Mouse (Mus musculus) forebrain, embryonic 11.5 days (tissue): Measurements from ENCODE around the gene Gcnt4. TPM values are rescaled to one million over a fixed set of nuclear protein-coding genes. Genes with fewer than 3 reads are reported as not detected.

ENCODE experiments used
- ATAC-seq: fragments of 200-750 bp; cut with Nextera tagmentation; replicated peaks from 2 replicates; pipeline ENCODE4 v1.8.0; 2017; ENCODE audit warnings: moderate TSS enrichment; ENCODE audit not compliant: low FRiP score
- DNase-seq: peaks from one replicate; pipeline ENCODE4 v3.0.0-alpha.2; 2017; ENCODE audit warnings: low spot score
- H3K27ac ChIP-seq: fragments of 300-500 bp; sonication (generic); 2 replicates; pipeline ENCODE4 v1.5.1; 2014; ENCODE audit warnings: low read depth, low read length
- H3K27me3 ChIP-seq: fragments of 300-500 bp; sonication (generic); 2 replicates; pipeline ENCODE4 v1.6.1; 2014; ENCODE audit warnings: mild to moderate bottlenecking, low read length, mixed read lengths; ENCODE audit not compliant: control insufficient read depth, insufficient read depth
- H3K36me3 ChIP-seq: fragments of 300-500 bp; sonication (generic); 2 replicates; pipeline ENCODE4 v1.6.1; 2014; ENCODE audit warnings: mild to moderate bottlenecking, low read length, moderate library complexity, mixed read lengths; ENCODE audit not compliant: control insufficient read depth, insufficient read depth
- H3K4me1 ChIP-seq: fragments of 300-500 bp; sonication (generic); replicated peaks from 2 replicates; pipeline ENCODE4 v1.6.1; 2014; ENCODE audit warnings: low read length, mixed read lengths; ENCODE audit not compliant: control insufficient read depth, insufficient read depth
- H3K4me2 ChIP-seq: fragments of 300-500 bp; sonication (generic); 2 replicates; pipeline ENCODE4 v1.6.1; 2014; ENCODE audit warnings: low read depth, mild to moderate bottlenecking, low read length, moderate library complexity, mixed read lengths; ENCODE audit not compliant: severe bottlenecking
- H3K4me3 ChIP-seq: fragments of 300-500 bp; sonication (generic); 2 replicates; pipeline ENCODE4 v1.5.1; 2014; ENCODE audit warnings: low read depth, low read length
- H3K9ac ChIP-seq: fragments of 300-500 bp; sonication (generic); 2 replicates; pipeline ENCODE4 v1.6.1; 2014; ENCODE audit warnings: low read length
- H3K9me3 ChIP-seq: fragments of 300-500 bp; sonication (generic); 2 replicates; pipeline ENCODE4 v1.6.1; 2016; ENCODE audit warnings: low read length, mixed read lengths; ENCODE audit not compliant: control insufficient read depth
- WGBS: fragments of 180-500 bp; shearing (Covaris S2); extraction: QIAGEN DNeasy Blood & Tissue Kit; methylation state at CpG from one replicate; pipeline ENCODE4 v1.1.7; 2014; 5-methylcytosine and 5-hydroxymethylcytosine counted together
- polyA plus RNA-seq: library from polyadenylated mRNA; unstranded; fragments of >200 nt; fragmentation: Nextera tagmentation; extraction: Ambion mirVana; gene quantifications from 2 replicates; pipeline ENCODE4 v1.2.1, GENCODE M21; 2014

Gene Gcnt4
- polyA plus RNA-seq, 1 experiment from 2014 or later, result 0.11 TPM

DNA sequence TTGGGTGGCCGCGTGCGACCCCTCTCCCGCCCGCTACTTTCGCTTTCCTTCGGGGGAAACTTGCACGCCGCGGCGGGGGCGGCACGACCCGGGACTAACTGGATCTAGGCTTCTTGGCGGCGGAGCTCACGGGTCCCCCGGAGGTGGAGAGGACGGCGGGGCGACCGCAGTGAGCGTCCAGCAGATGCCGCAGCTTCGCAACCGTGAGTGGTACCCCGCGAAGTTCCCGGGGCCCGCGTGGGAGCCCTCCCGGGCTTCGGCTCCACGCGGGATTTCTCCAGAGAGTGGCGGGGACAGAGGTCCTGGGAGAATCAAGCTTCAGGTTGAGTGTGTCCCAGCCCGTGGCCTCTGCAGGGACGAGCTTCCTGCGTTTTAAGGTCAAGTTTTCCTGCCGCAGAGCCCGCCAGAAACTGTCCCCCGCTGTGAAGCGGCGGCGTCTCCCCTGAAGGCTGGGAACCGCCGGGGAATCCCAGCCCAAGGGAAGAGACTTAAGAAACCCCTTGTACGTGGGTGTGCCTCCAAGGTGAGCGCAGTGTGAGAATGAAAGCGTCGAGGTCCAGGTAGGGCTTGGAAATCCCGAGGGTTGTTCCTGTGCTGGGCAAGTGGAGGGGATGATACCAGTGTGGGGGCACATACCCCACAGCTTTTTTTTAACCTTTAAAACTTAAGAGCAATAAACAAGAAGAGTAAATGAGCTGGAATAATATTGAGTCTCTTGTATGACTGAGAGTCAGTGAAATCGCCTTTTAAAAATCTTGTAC is 676 bp downstream of the Gcnt4 start:
- Histone ChIP-seq H3K4me1 (peaks cover 3% of the 10 kb centered on the region; the same call in 1 of the 2 replicates), H3K9ac (peak overlapping the region; percentile 56), H3K4me2 (peak overlapping the region; percentile 98), H3K9me3 (no peaks in the 10 kb centered on the region), H3K4me3 (peak overlapping the region; percentile 55), H3K27me3 (peaks cover 17% of the 10 kb centered on the region; the same call in 1 of the 2 replicates), H3K36me3 (no peaks in the 10 kb centered on the region), H3K27ac (no peak overlapping the region)
- DNase-seq (peak; percentile 72), ATAC-seq (peak; percentile 5; the same call in 1 of the 2 replicates)
- under 1% methylated on average over 47 of the region's 53 CpGs for WGBS

DNA sequence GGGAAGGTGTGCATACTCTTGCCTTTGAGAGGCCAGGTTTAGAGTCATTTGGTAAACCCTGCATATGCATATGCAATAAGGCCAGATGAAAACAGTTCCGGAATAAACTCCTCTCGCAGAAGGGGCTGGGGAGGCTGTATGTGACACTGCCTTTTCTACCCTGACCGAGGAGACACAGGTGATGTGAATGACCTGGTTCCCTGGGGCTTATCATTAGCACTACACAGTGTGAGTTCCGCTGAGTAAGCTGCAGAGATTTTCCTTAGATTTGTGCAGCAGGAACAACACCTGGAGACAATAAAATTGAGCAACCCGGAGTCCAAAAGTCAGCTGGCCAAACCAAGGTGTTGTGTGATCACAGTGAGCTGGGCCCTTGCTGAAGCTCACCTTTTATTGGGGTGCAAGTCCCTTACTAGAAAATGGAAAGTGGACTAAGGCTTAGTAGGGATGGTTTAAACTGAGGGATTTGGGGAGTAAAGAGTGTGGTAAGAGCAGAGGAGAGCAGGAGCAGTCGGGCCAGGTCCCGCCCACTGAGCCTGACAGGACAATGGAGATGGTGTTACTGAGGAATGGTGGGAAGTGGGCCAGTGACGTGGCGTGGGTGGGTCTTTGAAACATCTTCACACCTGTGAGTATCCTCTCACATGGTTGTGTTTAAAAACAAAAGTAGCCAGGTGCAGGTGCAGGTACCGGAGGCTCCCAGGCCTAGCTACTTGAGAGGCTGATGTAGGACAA is 1.7 kb downstream of the Gcnt4 start:
- Histone ChIP-seq H3K9me3 (no peaks in the 10 kb centered on the region), H3K9ac (no peak overlapping the region), H3K27me3 (peaks cover 17% of the 10 kb centered on the region; the same call in 1 of the 2 replicates), H3K36me3 (no peaks in the 10 kb centered on the region), H3K4me1 (peaks cover 3% of the 10 kb centered on the region; the same call in 1 of the 2 replicates), H3K4me3 (no peak overlapping the region), H3K27ac (no peak overlapping the region), H3K4me2 (no peak overlapping the region)
- no peak for ATAC-seq
- WGBS, result 38% methylated on average over 10 of the region's 10 CpGs
- no peak for DNase-seq

DNA sequence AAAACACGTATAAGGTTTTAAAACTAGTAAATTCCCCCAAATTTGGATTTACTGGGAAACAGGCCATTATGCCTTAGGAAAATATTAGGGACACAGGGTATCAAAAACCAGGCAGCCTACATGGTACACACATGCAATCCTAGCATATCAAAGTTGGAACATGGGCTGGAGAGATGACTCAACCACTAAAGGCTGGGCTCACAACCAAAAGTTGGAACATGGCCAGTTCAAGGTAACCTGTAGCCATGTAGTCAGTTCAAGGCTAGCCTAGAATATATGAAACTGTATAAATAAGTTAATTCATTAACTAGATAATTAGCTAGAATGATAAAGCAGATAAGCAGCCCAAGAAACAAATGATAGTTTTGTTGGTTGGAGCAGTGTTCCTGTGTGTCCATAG is 3.3 kb downstream of the Gcnt4 start:
- H3K4me1 ChIP-seq, result peaks cover 3% of the 10 kb centered on the region; the same call in 1 of the 2 replicates
- no peak overlapping the region for H3K9ac ChIP-seq
- no peak overlapping the region for H3K27ac ChIP-seq
- DNase-seq, result no peak
- peaks cover 17% of the 10 kb centered on the region; the same call in 1 of the 2 replicates for H3K27me3 ChIP-seq
- no peaks in the 10 kb centered on the region for H3K36me3 ChIP-seq
- no peak overlapping the region for H3K4me2 ChIP-seq
- WGBS, result 100% methylated on average over 1 of the region's 1 CpGs
- H3K4me3 ChIP-seq, result no peak overlapping the region
- ATAC-seq, result no peak
- no peaks in the 10 kb centered on the region for H3K9me3 ChIP-seq

DNA sequence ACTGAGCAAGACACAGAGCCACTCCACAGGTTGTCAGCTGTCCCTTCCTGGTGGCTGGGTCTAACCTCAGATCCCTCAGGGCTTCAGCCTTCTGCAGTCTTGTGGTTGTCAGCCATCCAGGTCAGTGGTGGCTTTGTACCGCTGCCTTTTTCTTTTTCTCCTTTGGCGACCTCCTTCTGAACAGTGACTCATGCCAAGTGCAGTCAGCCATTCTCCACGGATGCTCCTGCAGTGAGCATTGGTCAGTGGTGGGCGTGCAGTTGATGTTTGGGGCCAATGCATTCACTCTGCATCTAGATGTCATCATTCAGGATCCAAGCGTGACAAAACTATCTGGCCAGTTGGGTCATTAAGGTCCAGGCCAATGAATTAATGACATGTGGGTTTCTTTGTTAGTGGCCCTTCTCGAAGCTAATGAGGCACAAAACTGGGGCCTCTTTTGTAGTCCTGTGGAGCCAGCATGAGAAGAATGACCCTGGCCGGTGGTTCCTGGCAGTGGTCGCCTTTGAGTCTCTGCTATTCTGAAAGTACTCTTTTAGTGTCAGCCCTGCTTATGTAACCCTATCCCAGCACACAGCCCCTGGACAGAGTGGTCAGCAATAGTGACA is 4.0 kb downstream of the Gcnt4 start:
- no peak for DNase-seq
- Histone ChIP-seq H3K27me3 (peaks cover 17% of the 10 kb centered on the region; the same call in 1 of the 2 replicates), H3K9me3 (no peaks in the 10 kb centered on the region), H3K4me3 (no peak overlapping the region), H3K36me3 (no peaks in the 10 kb centered on the region), H3K27ac (no peak overlapping the region), H3K4me1 (peaks cover 3% of the 10 kb centered on the region; the same call in 1 of the 2 replicates), H3K4me2 (no peak overlapping the region), H3K9ac (no peak overlapping the region)
- 0 out of 2 replicates have a peak, but pooled peaks have one; percentile 18 for ATAC-seq
- 29% methylated on average over 8 of the region's 8 CpGs for WGBS

DNA sequence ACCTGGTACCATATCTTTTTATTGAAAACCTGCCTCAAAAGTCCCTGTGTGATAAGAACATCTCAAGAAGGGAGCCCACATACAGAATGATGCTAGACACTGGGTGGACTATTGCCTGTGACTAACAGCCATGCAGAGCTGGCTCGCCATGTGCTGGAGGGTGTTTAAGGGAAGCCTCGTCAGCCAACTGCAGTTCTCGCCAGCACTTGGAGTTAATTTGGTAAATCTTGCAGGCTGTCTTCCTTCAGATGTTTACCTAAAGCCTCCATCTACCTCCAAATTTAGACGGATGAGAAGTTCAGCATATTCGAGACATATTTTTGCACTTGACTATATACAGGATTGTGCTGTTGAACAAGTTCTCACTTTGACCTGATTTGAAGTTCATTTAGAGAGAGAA is 8.3 kb downstream of the Gcnt4 start:
- Histone ChIP-seq H3K4me1 (no peaks in the 10 kb centered on the region; the same call in 1 of the 2 replicates), H3K27ac (no peak overlapping the region), H3K27me3 (no peaks in the 10 kb centered on the region), H3K36me3 (no peaks in the 10 kb centered on the region), H3K9me3 (no peaks in the 10 kb centered on the region), H3K4me2 (no peak overlapping the region), H3K4me3 (no peak overlapping the region), H3K9ac (no peak overlapping the region)
- ATAC-seq (no peak), DNase-seq (peak; percentile 18)
- 84% methylated on average over 5 of the region's 5 CpGs for WGBS

DNA sequence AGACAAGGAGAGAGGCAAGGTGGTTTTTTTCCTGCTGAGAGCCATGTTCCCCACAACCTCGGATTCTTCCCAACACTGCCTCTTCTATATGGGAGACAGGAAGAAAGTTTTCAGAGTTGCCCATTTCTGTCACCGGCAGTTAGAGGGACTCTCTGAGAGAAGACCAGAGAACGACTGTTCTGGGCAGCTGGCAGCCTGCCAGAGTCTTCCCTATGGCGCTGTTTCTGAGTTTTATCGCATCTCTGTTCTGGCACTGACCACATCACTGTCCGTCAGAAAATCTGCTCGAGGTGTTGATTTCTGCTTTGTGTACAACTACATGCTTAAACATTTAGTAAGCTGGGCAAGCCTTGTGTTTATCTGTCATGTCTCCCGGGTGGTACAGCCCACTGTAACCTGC is 8.9 kb downstream of the Gcnt4 start:
- no peak overlapping the region for H3K9ac ChIP-seq
- no peak for ATAC-seq

DNA sequence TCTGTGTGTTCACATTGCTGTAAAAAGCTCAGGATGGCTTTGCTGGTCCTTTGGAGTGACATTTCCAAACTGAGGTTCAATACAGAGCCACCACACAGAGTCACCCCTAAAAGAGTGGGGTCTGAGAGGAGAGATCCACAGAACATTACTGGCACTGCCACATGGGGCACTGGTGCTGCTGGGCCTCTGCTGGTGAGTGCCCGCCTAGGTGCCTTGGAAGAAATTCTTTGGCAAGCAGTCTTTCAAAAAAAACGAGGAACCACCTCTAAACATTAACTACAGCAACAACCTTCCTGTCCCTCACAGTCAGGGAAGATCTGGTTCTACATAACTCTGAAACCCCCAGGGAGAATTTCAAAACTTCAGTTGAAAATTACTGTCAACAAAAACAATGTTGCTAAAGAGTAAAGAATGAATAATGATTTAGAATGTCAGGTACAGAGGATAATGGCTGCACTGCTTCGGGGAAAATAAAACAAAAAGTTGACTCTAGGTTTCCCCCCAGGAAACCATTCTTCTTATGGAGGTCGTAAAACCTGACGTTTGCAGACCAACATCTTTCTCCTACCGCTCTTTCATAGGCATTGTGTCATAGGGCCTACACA is 11.8 kb downstream of the Gcnt4 start:
- Histone ChIP-seq H3K27ac (no peak overlapping the region), H3K4me3 (no peak overlapping the region), H3K4me1 (no peaks in the 10 kb centered on the region), H3K9me3 (no peaks in the 10 kb centered on the region), H3K36me3 (no peaks in the 10 kb centered on the region), H3K9ac (no peak overlapping the region), H3K27me3 (no peaks in the 10 kb centered on the region), H3K4me2 (no peak overlapping the region)
- no peak for DNase-seq
- 67% methylated on average over 6 of the region's 6 CpGs for WGBS
- no peak for ATAC-seq

More for the DNA sequence above, 8.9 kb downstream of the Gcnt4 start:
- Histone ChIP-seq H3K4me3 (no peak overlapping the region), H3K4me2 (no peak overlapping the region), H3K9me3 (no peaks in the 10 kb centered on the region), H3K27me3 (no peaks in the 10 kb centered on the region), H3K36me3 (no peaks in the 10 kb centered on the region), H3K27ac (no peak overlapping the region), H3K4me1 (no peaks in the 10 kb centered on the region; the same call in 1 of the 2 replicates)
- WGBS, result 86% methylated on average over 8 of the region's 8 CpGs
- DNase-seq, result no peak

DNA sequence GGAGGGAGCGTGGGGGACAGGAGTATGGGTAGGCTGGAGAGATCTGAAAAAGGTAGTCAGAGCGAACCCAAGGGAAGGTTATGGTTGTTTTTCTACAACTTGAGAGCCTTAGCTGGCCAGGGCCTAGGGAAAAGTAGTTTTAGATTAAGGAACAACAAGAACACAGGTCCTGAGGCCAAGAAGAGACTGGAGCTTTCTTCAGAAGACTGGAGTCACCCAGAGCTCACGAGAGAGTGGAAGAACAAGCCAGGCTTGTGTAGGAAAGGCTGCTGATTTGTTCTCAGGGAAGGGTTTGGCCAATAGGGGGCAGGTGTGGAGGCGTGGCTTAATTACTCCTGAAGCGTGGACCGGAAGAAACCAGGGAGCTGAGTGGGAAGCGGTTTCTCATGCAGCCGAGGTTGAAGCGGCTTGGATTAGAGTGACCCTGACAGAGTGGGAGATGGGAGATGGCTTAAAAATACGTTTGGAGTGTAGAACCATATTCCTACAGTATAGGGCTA is 12.6 kb downstream of the Gcnt4 start:
- no peak for DNase-seq
- H3K4me1 ChIP-seq, result no peaks in the 10 kb centered on the region
- H3K9ac ChIP-seq, result no peak overlapping the region
- no peak overlapping the region for H3K27ac ChIP-seq
- no peak for ATAC-seq
- no peaks in the 10 kb centered on the region for H3K27me3 ChIP-seq
- no peak overlapping the region for H3K4me3 ChIP-seq
- no peaks in the 10 kb centered on the region for H3K9me3 ChIP-seq
- no peaks in the 10 kb centered on the region for H3K36me3 ChIP-seq
- H3K4me2 ChIP-seq, result no peak overlapping the region
- WGBS, result 76% methylated on average over 10 of the region's 10 CpGs
